Mouse (Mus musculus): ENCODE results near the gene Morc2a.

DNA sequence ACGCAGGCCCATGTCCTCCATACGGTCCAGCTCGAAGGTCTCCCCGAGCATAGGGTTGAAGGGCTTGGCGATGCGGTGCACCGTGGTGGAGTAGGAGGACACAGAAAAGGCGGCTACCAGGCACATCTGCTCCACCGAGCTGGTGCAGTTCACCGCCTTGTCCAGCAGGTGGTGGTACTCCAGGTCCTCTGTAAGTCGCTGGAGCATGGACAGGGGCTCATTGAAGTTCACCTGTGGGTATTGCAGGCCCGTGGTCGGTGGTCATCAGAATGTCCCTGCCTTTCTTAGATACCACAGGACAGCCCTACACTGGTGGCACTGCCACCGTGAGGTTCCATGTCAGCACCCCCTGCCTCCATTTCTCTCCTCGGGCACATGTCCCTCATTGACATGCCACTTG, 65.5 kb downstream of the Morc2a start:
- TF ChIP-seq HCFC1 (IDR thresholded peaks at IDR 0.05; ENCODE audit: borderline replicate concordance, insufficient read depth, low read length) (no peak), ZC3H11A (IDR thresholded peaks at IDR 0.05; ENCODE audit: borderline replicate concordance, low read depth, low read length) (peak; percentile 71; the same call in 1 of the 2 replicates), CHD2 (IDR thresholded peaks at IDR 0.05; ENCODE audit: low read depth, low read length) (no peak)
